Mouse (Mus musculus) heart, embryonic 13.5 days (tissue): ENCODE results near the gene Gp1ba. TPM values are rescaled to one million over a fixed set of nuclear protein-coding genes. Genes with fewer than 3 reads are reported as not detected.

Experiments used
- polyA plus RNA-seq: library from polyadenylated mRNA; unstranded; fragments of >200 nt; fragmentation: Nextera tagmentation; extraction: Ambion mirVana; gene quantifications from 2 replicates; pipeline ENCODE4 v1.2.1, GENCODE M21; 2015

The Gp1ba gene
- polyA plus RNA-seq, 1 experiment from 2014 or later = 0.86 TPM

Other genes with a start within 250 kb of the Gp1ba start
- 23.3 and 23.6 TPM in 2 replicates for gene Pelp1, start 229.1 kb upstream of the Gp1ba start, polyA plus RNA-seq
- gene Arrb2, start 206.5 kb upstream of the Gp1ba start, polyA plus RNA-seq = 11.2 and 13.2 TPM in 2 replicates
- 25.5 and 26.2 TPM in 2 replicates for gene Med11, start 187.2 kb upstream of the Gp1ba start, polyA plus RNA-seq
- gene Zmynd15, start 179.7 kb upstream of the Gp1ba start, polyA plus RNA-seq = 1.4 and 1.5 TPM in 2 replicates
- gene Cxcl16, start 179.1 kb upstream of the Gp1ba start, polyA plus RNA-seq = 6.8 and 6.9 TPM in 2 replicates
- gene Tm4sf5, start 133.9 kb upstream of the Gp1ba start, polyA plus RNA-seq = 8.4 and 8.5 TPM in 2 replicates
- gene Vmo1, start 124.5 kb upstream of the Gp1ba start, polyA plus RNA-seq = 0.31 TPM in 1 of 2 replicates, not detected in the other
- gene Gltpd2, start 119.9 kb upstream of the Gp1ba start, polyA plus RNA-seq = 0.12 and 0.99 TPM in 2 replicates
- gene Psmb6, start 113.8 kb upstream of the Gp1ba start, polyA plus RNA-seq = 636 and 691 TPM in 2 replicates
- gene Gm40193, start 106.2 kb upstream of the Gp1ba start, polyA plus RNA-seq = not detected in 2 replicates
- gene Pld2, start 99.1 kb upstream of the Gp1ba start, polyA plus RNA-seq = 9.3 and 11.2 TPM in 2 replicates
- 8.8 and 9.8 TPM in 2 replicates for gene Mink1, start 76.2 kb upstream of the Gp1ba start, polyA plus RNA-seq
- not detected in 2 replicates for gene 4930544D05Rik, start 23.3 kb upstream of the Gp1ba start, polyA plus RNA-seq
- not detected in 2 replicates for gene Chrne, start 19.9 kb upstream of the Gp1ba start, polyA plus RNA-seq
- 66.3 and 73.8 TPM in 2 replicates for gene Rnf167, start 8.1 kb downstream of the Gp1ba start, polyA plus RNA-seq
- gene Slc25a11, start 8.4 kb downstream of the Gp1ba start, polyA plus RNA-seq = 234 and 262 TPM in 2 replicates
- 1,587 and 1,588 TPM in 2 replicates for gene Pfn1, start 15.5 kb downstream of the Gp1ba start, polyA plus RNA-seq
- gene Eno3, start 18.1 kb downstream of the Gp1ba start, polyA plus RNA-seq = 273 and 322 TPM in 2 replicates
- gene Spag7, start 30.3 kb downstream of the Gp1ba start, polyA plus RNA-seq = 175 and 206 TPM in 2 replicates
- gene Camta2, start 49.0 kb downstream of the Gp1ba start, polyA plus RNA-seq = 10.1 and 12.0 TPM in 2 replicates
- 1.8 and 2.0 TPM in 2 replicates for gene Inca1, start 61.0 kb downstream of the Gp1ba start, polyA plus RNA-seq
- 4.0 and 4.3 TPM in 2 replicates for gene Kif1c, start 61.4 kb downstream of the Gp1ba start, polyA plus RNA-seq
- gene Zfp3, start 125.1 kb downstream of the Gp1ba start, polyA plus RNA-seq = 8.3 and 9.5 TPM in 2 replicates
- gene Scimp, start 173.5 kb downstream of the Gp1ba start, polyA plus RNA-seq = 0.13 TPM in 1 of 2 replicates, not detected in the other
- gene Rabep1, start 205.7 kb downstream of the Gp1ba start, polyA plus RNA-seq = 28.3 and 31.8 TPM in 2 replicates